Mouse (Mus musculus) kidney, adult 2 months (tissue): Measurements from ENCODE around the gene Ap2a2. TPM values are rescaled to one million over a fixed set of nuclear protein-coding genes. Genes with fewer than 3 reads are reported as not detected.

Experiments
- DNase-seq: peaks from one replicate; pipeline ENCODE4 v3.0.0; 2021
- H3K27ac ChIP-seq: fragments of 200-500 bp; 2 replicates; pipeline ENCODE4 v1.5.1; 2012; ENCODE audit warnings: low read depth, low read length, control low read depth, inconsistent platforms; ENCODE audit not compliant: insufficient read depth
- H3K27me3 ChIP-seq: fragments of 200-500 bp; replicated peaks from 2 replicates; pipeline ENCODE4 v1.6.1; 2012; ENCODE audit warnings: mild to moderate bottlenecking, moderate library complexity, low read length, inconsistent platforms; ENCODE audit not compliant: control insufficient read depth, insufficient read depth
- H3K36me3 ChIP-seq: fragments of 200-500 bp; 2 replicates; pipeline ENCODE4 v1.6.1; 2012; ENCODE audit warnings: mild to moderate bottlenecking, moderate library complexity, low read length, inconsistent platforms; ENCODE audit not compliant: control insufficient read depth, insufficient read depth
- H3K4me1 ChIP-seq: fragments of 200-500 bp; 2 replicates; pipeline ENCODE4 v1.6.1; 2011; ENCODE audit warnings: low read length; ENCODE audit not compliant: control insufficient read depth, insufficient read depth
- H3K4me3 ChIP-seq: fragments of 200-500 bp; 2 replicates; pipeline ENCODE4 v1.5.1; 2011; ENCODE audit warnings: mild to moderate bottlenecking, low read depth, low read length, control low read depth; ENCODE audit not compliant: insufficient read depth
- CTCF ChIP-seq: fragments of 200-500 bp; conservative IDR thresholded peaks from 2 replicates; pipeline ENCODE4 v1.5.1; 2011; ENCODE audit warnings: low read depth, mild to moderate bottlenecking, control low read depth, low read length, moderate library complexity, mixed read lengths; ENCODE audit not compliant: insufficient read depth, insufficient read length
- POLR2A ChIP-seq: fragments of 200-500 bp; IDR thresholded peaks from one replicate; pipeline ENCODE4 v1.6.1; 2011; ENCODE audit warnings: low read depth, low read length, control low read depth
- WGBS: fragments of 180-500 bp; shearing (Covaris S2); methylation state at CpG from one replicate; pipeline ENCODE4 v1.1.7; 2018; 5-methylcytosine and 5-hydroxymethylcytosine counted together
- polyA plus RNA-seq: library from polyadenylated mRNA; depleted of rRNA; stranded (reverse); fragments of >200 nt; gene quantifications from 2 replicates; pipeline ENCODE4 v1.2.3, GENCODE M21; 2012

The Ap2a2 gene
- polyA plus RNA-seq, 1 experiment: 94.8 TPM

- 80% methylated on average over 2 of the region's 2 CpGs for WGBS
- no peak overlapping the region for H3K27ac ChIP-seq
- TF ChIP-seq CTCF: no peak
- no peak for TF ChIP-seq POLR2A
- DNase-seq: no peak
- H3K27me3 ChIP-seq: no peaks in the 10 kb centered on the region
- no peaks in the 10 kb centered on the region for H3K36me3 ChIP-seq
- peaks cover 10% of the 10 kb centered on the region for H3K4me1 ChIP-seq
- no peak overlapping the region for H3K4me3 ChIP-seq
Observed at GRCm38 (mm10) chr7:141559726-141560325, 2.1 kb upstream of the Ap2a2 start.

- no peak overlapping the region for H3K27ac ChIP-seq
- DNase-seq: no peak
- no peak overlapping the region for H3K4me3 ChIP-seq
- no peaks in the 10 kb centered on the region for H3K36me3 ChIP-seq
- peaks cover 12% of the 10 kb centered on the region for H3K4me1 ChIP-seq
- WGBS: 73% methylated on average over 4 of the region's 4 CpGs
- TF ChIP-seq POLR2A (no peak), CTCF (no peak)
- H3K27me3 ChIP-seq: no peaks in the 10 kb centered on the region
Observed at GRCm38 (mm10) chr7:141560471-141560870, 1.5 kb upstream of the Ap2a2 start.

- WGBS: 2% methylated on average over 33 of the region's 33 CpGs
- Histone ChIP-seq H3K4me1 (peaks cover 16% of the 10 kb centered on the region), H3K36me3 (no peaks in the 10 kb centered on the region), H3K27ac (peak overlapping the region; percentile 62), H3K27me3 (no peaks in the 10 kb centered on the region), H3K4me3 (peak overlapping the region; percentile 77)
- no peak for TF ChIP-seq POLR2A
- TF ChIP-seq CTCF: no peak
- DNase-seq: no peak
Observed at GRCm38 (mm10) chr7:141562421-141562851, 463 bp downstream of the Ap2a2 start.

GRCm38 (mm10) chr7:141562852-141563427 lies 967 bp downstream of the Ap2a2 start:
- Histone ChIP-seq H3K4me3 (peak overlapping the region; percentile 77), H3K36me3 (no peaks in the 10 kb centered on the region), H3K4me1 (peaks cover 18% of the 10 kb centered on the region), H3K27ac (peak overlapping the region; percentile 62), H3K27me3 (no peaks in the 10 kb centered on the region)
- WGBS: under 1% methylated on average over 21 of the region's 21 CpGs
- peak; percentile 87 for DNase-seq
- TF ChIP-seq POLR2A: no peak
- no peak for TF ChIP-seq CTCF

- WGBS: 53% methylated on average over 7 of the region's 7 CpGs
- no peak overlapping the region; the same call in 1 of the 2 replicates for H3K27ac ChIP-seq
- H3K4me3 ChIP-seq: no peak overlapping the region
- H3K4me1 ChIP-seq: peaks cover 24% of the 10 kb centered on the region
- H3K27me3 ChIP-seq: no peaks in the 10 kb centered on the region
- no peak for DNase-seq
- H3K36me3 ChIP-seq: no peaks in the 10 kb centered on the region
- TF ChIP-seq POLR2A (no peak), CTCF (no peak)
Observed at GRCm38 (mm10) chr7:141564561-141564960, 2.6 kb downstream of the Ap2a2 start.

- no peak for DNase-seq
- H3K27me3 ChIP-seq: no peaks in the 10 kb centered on the region
- no peak for TF ChIP-seq POLR2A
- TF ChIP-seq CTCF: no peak
- no peak overlapping the region for H3K4me3 ChIP-seq
- H3K4me1 ChIP-seq: peaks cover 33% of the 10 kb centered on the region
- H3K27ac ChIP-seq: no peak overlapping the region
- 80% methylated on average over 7 of the region's 7 CpGs for WGBS
- H3K36me3 ChIP-seq: no peaks in the 10 kb centered on the region
Observed at GRCm38 (mm10) chr7:141566587-141566986, 4.6 kb downstream of the Ap2a2 start.

- no peaks in the 10 kb centered on the region for H3K27me3 ChIP-seq
- no peak overlapping the region for H3K4me3 ChIP-seq
- TF ChIP-seq CTCF: no peak
- TF ChIP-seq POLR2A: no peak
- H3K36me3 ChIP-seq: no peaks in the 10 kb centered on the region
- no peak for DNase-seq
- H3K27ac ChIP-seq: peak overlapping the region; percentile 39; the same call in 1 of the 2 replicates
- WGBS: 54% methylated on average over 9 of the region's 9 CpGs
- H3K4me1 ChIP-seq: peaks cover 30% of the 10 kb centered on the region
Observed at GRCm38 (mm10) chr7:141569283-141569803, 7.4 kb downstream of the Ap2a2 start.
